Mouse (Mus musculus): ENCODE data around the gene Acy3. TPM values are rescaled to one million over a fixed set of nuclear protein-coding genes. Genes with fewer than 3 reads are reported as not detected.
"Not testable (repeated sequence)": the region's sequence is repeated elsewhere in the genome, so short reads cannot be mapped to it uniquely, and the experiment has no call there.

The Acy3 gene
- polyA plus RNA-seq, 1 experiment from 2014 or later, result 5.9 TPM

GRCm38 (mm10) chr19:4033298-4033697 lies 46.9 kb downstream of the Acy3 start:
- H3K36me3 ChIP-seq, result peaks cover 7% of the 10 kb centered on the region
- H3K4me2 ChIP-seq, result no peak overlapping the region
- H3K4me3 ChIP-seq, result no peak overlapping the region
- no peak overlapping the region for H3K9ac ChIP-seq
- peaks cover 14% of the 10 kb centered on the region for H3K4me1 ChIP-seq
- H3K27me3 ChIP-seq, result no peaks in the 10 kb centered on the region
- no peak for ATAC-seq (ENCODE audit: insufficient number of reproducible peaks, low FRiP score, low TSS enrichment, low read depth)
- 86% methylated on average over 3 of the region's 3 CpGs for WGBS
- H3K27ac ChIP-seq, result no peak overlapping the region
- no peaks in the 10 kb centered on the region for H3K9me3 ChIP-seq

DNA sequence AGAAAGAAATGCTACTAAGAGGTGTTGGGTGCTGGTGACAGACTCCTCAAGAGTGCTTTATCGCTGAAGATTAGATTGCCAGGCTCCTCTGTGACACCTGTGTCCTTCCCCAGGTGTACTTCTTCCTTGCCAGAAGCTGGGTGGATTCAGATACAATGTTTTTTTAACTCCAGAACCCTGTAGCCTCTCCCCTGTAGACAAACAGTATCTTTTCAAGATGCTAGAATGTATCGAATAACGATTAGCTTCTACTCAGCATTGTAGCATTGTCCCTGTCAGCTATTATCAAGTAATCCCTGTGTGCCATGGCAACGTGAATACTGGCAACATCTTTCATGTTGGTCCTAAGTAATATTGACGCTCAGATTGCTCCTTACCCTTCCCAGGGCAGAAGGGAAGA lies 47.4 kb downstream of the Acy3 start:
- H3K9ac ChIP-seq, result no peak overlapping the region
- no peak overlapping the region for H3K27ac ChIP-seq
- H3K4me1 ChIP-seq, result peaks cover 14% of the 10 kb centered on the region
- WGBS, result 75% methylated on average over 5 of the region's 5 CpGs
- no peak overlapping the region for H3K4me3 ChIP-seq
- no peaks in the 10 kb centered on the region for H3K9me3 ChIP-seq
- peaks cover 7% of the 10 kb centered on the region for H3K36me3 ChIP-seq
- H3K4me2 ChIP-seq, result no peak overlapping the region
- H3K27me3 ChIP-seq, result no peaks in the 10 kb centered on the region
- no peak for ATAC-seq (ENCODE audit: insufficient number of reproducible peaks, low FRiP score, low TSS enrichment, low read depth)

GRCm38 (mm10) chr19:4036327-4037045 lies 50.1 kb downstream of the Acy3 start:
- Histone ChIP-seq H3K27ac (no peak overlapping the region), H3K4me3 (no peak overlapping the region), H3K9ac (no peak overlapping the region), H3K4me2 (peak overlapping the region; percentile 27; the same call in 1 of the 2 replicates), H3K36me3 (peaks cover 7% of the 10 kb centered on the region), H3K4me1 (peaks cover 14% of the 10 kb centered on the region), H3K9me3 (no peaks in the 10 kb centered on the region), H3K27me3 (no peaks in the 10 kb centered on the region)
- no peak for ATAC-seq (ENCODE audit: insufficient number of reproducible peaks, low FRiP score, low TSS enrichment, low read depth)
- 75% methylated on average over 12 of the region's 12 CpGs for WGBS

DNA sequence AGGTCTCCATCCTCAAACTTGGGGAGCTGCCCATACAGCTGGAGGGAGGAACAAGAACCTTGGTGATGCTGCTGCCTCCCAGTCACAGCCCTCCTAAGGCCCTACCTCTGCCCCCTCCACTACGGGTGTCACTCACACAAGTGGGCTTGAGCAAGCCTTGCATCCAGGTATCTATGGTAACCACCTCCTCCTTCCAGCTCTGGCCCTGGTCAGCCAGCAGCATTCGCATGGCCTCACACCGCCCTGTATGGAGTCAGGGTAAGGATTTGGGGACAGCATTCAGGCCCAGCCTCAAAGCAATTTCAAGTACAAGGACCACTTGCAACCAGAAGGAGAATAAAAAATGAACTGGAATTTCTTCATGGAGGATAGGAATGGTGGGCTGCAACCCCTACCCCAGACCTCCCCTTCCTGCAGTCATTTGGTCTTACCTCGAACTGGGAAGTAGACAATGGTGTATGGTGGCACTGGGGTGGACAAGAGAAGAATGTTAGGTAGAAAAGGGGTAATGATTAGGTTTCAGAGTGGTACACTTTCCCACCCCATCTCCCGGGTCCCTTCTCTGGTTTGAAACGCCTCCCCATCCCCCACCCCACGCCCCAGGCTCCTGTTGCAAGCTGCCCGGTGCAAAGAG lies 50.9 kb downstream of the Acy3 start:
- Histone ChIP-seq H3K27ac (peak overlapping the region; percentile 83), H3K4me2 (peak overlapping the region; percentile 66), H3K4me1 (peaks cover 14% of the 10 kb centered on the region), H3K9ac (peak overlapping the region; percentile 82), H3K4me3 (peak overlapping the region; percentile 74)
- not testable (repeated sequence) for H3K9me3 ChIP-seq, H3K36me3 ChIP-seq, H3K27me3 ChIP-seq
- peak; percentile 16; the same call in 1 of the 2 replicates for ATAC-seq (ENCODE audit: insufficient number of reproducible peaks, low FRiP score, low TSS enrichment, low read depth)
- 20% methylated on average over 8 of the region's 8 CpGs for WGBS

GRCm38 (mm10) chr19:4037788-4038232 lies 51.4 kb downstream of the Acy3 start, which contains the start of gene Gstp1:
Gene Gstp1 (minus strand): TSS chr19:4037985.
- H3K9ac ChIP-seq, result peak within 1 kb of the TSS; percentile 82

More at GRCm38 (mm10) chr19:4037788-4038232, 51.4 kb downstream of the Acy3 start, which contains the start of gene Gstp1:
- H3K27me3 ChIP-seq, result no peaks in the 10 kb centered on the region
- peaks cover 14% of the 10 kb centered on the region for H3K4me1 ChIP-seq
- peak within 1 kb of the TSS; percentile 74 for H3K4me3 ChIP-seq
- H3K4me2 ChIP-seq, result peak within 1 kb of the TSS; percentile 66
- ATAC-seq (ENCODE audit: insufficient number of reproducible peaks, low FRiP score, low TSS enrichment, low read depth), result peak; percentile 81
- peak within 1 kb of the TSS; percentile 83 for H3K27ac ChIP-seq
- no peaks in the 10 kb centered on the region for H3K9me3 ChIP-seq
- H3K36me3 ChIP-seq, result peaks cover 7% of the 10 kb centered on the region
- 0% methylated on average over 26 of the region's 26 CpGs for WGBS

Other genes with a start within 250 kb of the Acy3 start
- 25.2 and 29.0 TPM in 2 replicates for gene Kmt5b, start 219.1 kb upstream of the Acy3 start, polyA plus RNA-seq (2015; fragmentation: Nextera tagmentation; extraction: Ambion mirVana)
- gene Chka, start 134.8 kb upstream of the Acy3 start, polyA plus RNA-seq (2015; fragmentation: Nextera tagmentation; extraction: Ambion mirVana), result 32.3 and 32.7 TPM in 2 replicates
- gene Tcirg1, start 79.4 kb upstream of the Acy3 start, polyA plus RNA-seq (2015; fragmentation: Nextera tagmentation; extraction: Ambion mirVana), result 46.3 and 52.4 TPM in 2 replicates
- gene Ndufs8, start 73.8 kb upstream of the Acy3 start, polyA plus RNA-seq (2015; fragmentation: Nextera tagmentation; extraction: Ambion mirVana), result 244 and 254 TPM in 2 replicates
- gene Aldh3b1, start 56.8 kb upstream of the Acy3 start, polyA plus RNA-seq (2015; fragmentation: Nextera tagmentation; extraction: Ambion mirVana), result 2.7 and 4.2 TPM in 2 replicates
- gene Unc93b1, start 51.4 kb upstream of the Acy3 start, polyA plus RNA-seq (2015; fragmentation: Nextera tagmentation; extraction: Ambion mirVana), result 26.1 and 30.5 TPM in 2 replicates
- 3.7 and 6.7 TPM in 2 replicates for gene Aldh3b3, start 27.9 kb upstream of the Acy3 start, polyA plus RNA-seq (2015; fragmentation: Nextera tagmentation; extraction: Ambion mirVana)
- gene Aldh3b2, start 14.2 kb upstream of the Acy3 start, polyA plus RNA-seq (2015; fragmentation: Nextera tagmentation; extraction: Ambion mirVana), result 35.9 and 37.2 TPM in 2 replicates
- gene Tbx10, start 6.2 kb downstream of the Acy3 start, polyA plus RNA-seq (2015; fragmentation: Nextera tagmentation; extraction: Ambion mirVana), result not detected in 2 replicates
- gene Nudt8, start 14.0 kb downstream of the Acy3 start, polyA plus RNA-seq (2015; fragmentation: Nextera tagmentation; extraction: Ambion mirVana), result 31.5 and 33.4 TPM in 2 replicates
- 3.3 and 3.5 TPM in 2 replicates for gene Gm49405, start 14.1 kb downstream of the Acy3 start, polyA plus RNA-seq (2015; fragmentation: Nextera tagmentation; extraction: Ambion mirVana)
- 3.8 and 4.4 TPM in 2 replicates for gene Doc2g, start 16.7 kb downstream of the Acy3 start, polyA plus RNA-seq (2015; fragmentation: Nextera tagmentation; extraction: Ambion mirVana)
- 193 and 209 TPM in 2 replicates for gene Ndufv1, start 26.2 kb downstream of the Acy3 start, polyA plus RNA-seq (2015; fragmentation: Nextera tagmentation; extraction: Ambion mirVana)
- gene Gstp1, start 51.4 kb downstream of the Acy3 start, polyA plus RNA-seq (2015; fragmentation: Nextera tagmentation; extraction: Ambion mirVana), result 488 and 537 TPM in 2 replicates
- gene Gstp2, start 59.5 kb downstream of the Acy3 start, polyA plus RNA-seq (2015; fragmentation: Nextera tagmentation; extraction: Ambion mirVana), result 1.4 and 2.3 TPM in 2 replicates
- gene Gstp3, start 73.0 kb downstream of the Acy3 start, polyA plus RNA-seq (2015; fragmentation: Nextera tagmentation; extraction: Ambion mirVana), result 0.46 and 0.65 TPM in 2 replicates
- gene Cabp2, start 95.0 kb downstream of the Acy3 start, polyA plus RNA-seq (2015; fragmentation: Nextera tagmentation; extraction: Ambion mirVana), result not detected in 2 replicates
- gene Cdk2ap2, start 110.6 kb downstream of the Acy3 start, polyA plus RNA-seq (2015; fragmentation: Nextera tagmentation; extraction: Ambion mirVana), result 82.7 and 85.6 TPM in 2 replicates
- 5.6 and 6.2 TPM in 2 replicates for gene Pitpnm1, start 113.4 kb downstream of the Acy3 start, polyA plus RNA-seq (2015; fragmentation: Nextera tagmentation; extraction: Ambion mirVana)
- 95.5 and 97.7 TPM in 2 replicates for gene Aip, start 139.3 kb downstream of the Acy3 start, polyA plus RNA-seq (2015; fragmentation: Nextera tagmentation; extraction: Ambion mirVana)
- not detected in 2 replicates for gene Gpr152, start 153.2 kb downstream of the Acy3 start, polyA plus RNA-seq (2015; fragmentation: Nextera tagmentation; extraction: Ambion mirVana)
- 0.05 and 0.06 TPM in 2 replicates for gene Cabp4, start 157.5 kb downstream of the Acy3 start, polyA plus RNA-seq (2015; fragmentation: Nextera tagmentation; extraction: Ambion mirVana)
- 169 and 170 TPM in 2 replicates for gene Coro1b, start 162.0 kb downstream of the Acy3 start, polyA plus RNA-seq (2015; fragmentation: Nextera tagmentation; extraction: Ambion mirVana)
- 7.4 and 9.5 TPM in 2 replicates for gene Ptprcap, start 167.0 kb downstream of the Acy3 start, polyA plus RNA-seq (2015; fragmentation: Nextera tagmentation; extraction: Ambion mirVana)
- 68.8 and 79.3 TPM in 2 replicates for gene Rps6kb2, start 176.8 kb downstream of the Acy3 start, polyA plus RNA-seq (2015; fragmentation: Nextera tagmentation; extraction: Ambion mirVana)
- 1.8 and 2.7 TPM in 2 replicates for gene Carns1, start 188.9 kb downstream of the Acy3 start, polyA plus RNA-seq (2015; fragmentation: Nextera tagmentation; extraction: Ambion mirVana)
- 3.9 and 4.5 TPM in 2 replicates for gene Tbc1d10c, start 204.7 kb downstream of the Acy3 start, polyA plus RNA-seq (2015; fragmentation: Nextera tagmentation; extraction: Ambion mirVana)
- 759 and 834 TPM in 2 replicates for gene Ppp1ca, start 205.5 kb downstream of the Acy3 start, polyA plus RNA-seq (2015; fragmentation: Nextera tagmentation; extraction: Ambion mirVana)
- gene Rad9a, start 215.1 kb downstream of the Acy3 start, polyA plus RNA-seq (2015; fragmentation: Nextera tagmentation; extraction: Ambion mirVana), result 31.6 and 33.5 TPM in 2 replicates
- gene Clcf1, start 227.7 kb downstream of the Acy3 start, polyA plus RNA-seq (2015; fragmentation: Nextera tagmentation; extraction: Ambion mirVana), result 8.1 and 8.4 TPM in 2 replicates
- not detected in 2 replicates for gene AC109138.7, start 227.8 kb downstream of the Acy3 start, polyA plus RNA-seq (2015; fragmentation: Nextera tagmentation; extraction: Ambion mirVana)
- gene Pold4, start 245.3 kb downstream of the Acy3 start, polyA plus RNA-seq (2015; fragmentation: Nextera tagmentation; extraction: Ambion mirVana), result 27.7 and 35.9 TPM in 2 replicates

All from limb, embryonic 15.5 days (tissue).